Mouse (Mus musculus) CH12.LX (cell line): ENCODE measurements around the gene Trpm3.

Experiments used
- CHD2 ChIP-seq: IDR thresholded peaks from 2 replicates; pipeline ENCODE4 v1.6.1; 2011; ENCODE audit warnings: low read length, improper control_type of control experiment
- CTCF ChIP-seq, 2 experiments: IDR thresholded peaks in 1 of 2; conservative IDR thresholded peaks in 1 of 2; 2 replicates each; pipeline ENCODE4 v1.5.1; 2011 to 2012; ENCODE audit warnings: low read depth in 2 of 2, low read length in 2 of 2, improper control_type of control experiment in 1 of 2, inconsistent platforms in 1 of 2, mild to moderate bottlenecking in 1 of 2, moderate library complexity in 1 of 2
- E2F4 ChIP-seq: IDR thresholded peaks from 2 replicates; pipeline ENCODE4 v1.6.1; 2011; ENCODE audit warnings: low read depth, low read length, improper control_type of control experiment; ENCODE audit not compliant: insufficient replicate concordance
- ELF1 ChIP-seq: IDR thresholded peaks from 2 replicates; pipeline ENCODE4 v1.6.1; 2014; ENCODE audit warnings: low read depth, mild to moderate bottlenecking, inconsistent platforms, low read length, improper control_type of control experiment
- EP300 ChIP-seq: IDR thresholded peaks from 2 replicates; pipeline ENCODE4 v1.6.1; 2011; ENCODE audit warnings: low read length, improper control_type of control experiment
- IRF4 ChIP-seq: IDR thresholded peaks from 2 replicates; pipeline ENCODE4 v1.6.1; 2014; ENCODE audit warnings: low read depth, mild to moderate bottlenecking, inconsistent platforms, low read length, improper control_type of control experiment
- MEF2A ChIP-seq: IDR thresholded peaks from 2 replicates; pipeline ENCODE4 v1.6.1; 2014; ENCODE audit warnings: low read depth, mild to moderate bottlenecking, inconsistent platforms, low read length, improper control_type of control experiment, borderline replicate concordance
- RCOR1 ChIP-seq: conservative IDR thresholded peaks from 2 replicates; pipeline ENCODE4 v1.6.1; 2012; ENCODE audit warnings: low read depth, mild to moderate bottlenecking, inconsistent platforms, low read length, improper control_type of control experiment
- SMC3 ChIP-seq: IDR thresholded peaks from 2 replicates; pipeline ENCODE4 v1.6.1; 2011; ENCODE audit warnings: low read depth, low read length, improper control_type of control experiment
- TCF12 ChIP-seq: IDR thresholded peaks from 2 replicates; pipeline ENCODE4 v1.6.1; 2014; ENCODE audit warnings: low read depth, mild to moderate bottlenecking, inconsistent platforms, low read length, improper control_type of control experiment
- USF2 ChIP-seq: conservative IDR thresholded peaks from 2 replicates; pipeline ENCODE4 v1.6.1; 2011; ENCODE audit warnings: low read depth, low read length, improper control_type of control experiment

GRCm38 (mm10) chr19:22952480-22952879 is 813.6 kb downstream of the Trpm3 start:
- no peak for TF ChIP-seq IRF4
- no peak for TF ChIP-seq TCF12
- no peak for TF ChIP-seq MEF2A
- no peak for TF ChIP-seq E2F4
- no peak for TF ChIP-seq CTCF (conservative IDR thresholded peaks at IDR 0.05 in 1 of 2, IDR thresholded peaks at IDR 0.05 in 1 of 2; ENCODE audit: low read depth in 2 of 2, low read length in 2 of 2)
- no peak for TF ChIP-seq EP300
- no peak for TF ChIP-seq ELF1
- no peak for TF ChIP-seq USF2
- TF ChIP-seq SMC3: no peak
- no peak for TF ChIP-seq RCOR1
- no peak for TF ChIP-seq CHD2
